Mouse (Mus musculus) heart, embryonic 13.5 days (tissue): Measurements from ENCODE around the gene Iba57. TPM values are rescaled to one million over a fixed set of nuclear protein-coding genes. Genes with fewer than 3 reads are reported as not detected.
A peak's percentile ranks its signal among the peaks of the same experiment; 100 is the strongest.

Experiments used
- ATAC-seq: fragments of 200-750 bp; cut with Nextera tagmentation; 2 replicates; pipeline ENCODE4 v1.8.0; 2017; ENCODE audit warnings: moderate TSS enrichment; ENCODE audit not compliant: insufficient number of reproducible peaks, low FRiP score, low TSS enrichment; ENCODE audit errors: extremely low read depth
- H3K27ac ChIP-seq: fragments of 300-500 bp; sonication (generic); replicated peaks from 2 replicates; pipeline ENCODE4 v1.5.1; 2015; ENCODE audit warnings: moderate library complexity, mild to moderate bottlenecking, inconsistent platforms
- H3K27me3 ChIP-seq: fragments of 300-500 bp; sonication (generic); replicated peaks from 2 replicates; pipeline ENCODE4 v1.6.1; 2015; ENCODE audit warnings: mild to moderate bottlenecking, inconsistent platforms
- H3K36me3 ChIP-seq: fragments of 300-500 bp; sonication (generic); 2 replicates; pipeline ENCODE4 v1.6.1; 2015; ENCODE audit warnings: mild to moderate bottlenecking, inconsistent platforms
- H3K4me1 ChIP-seq: fragments of 300-500 bp; sonication (generic); 2 replicates; pipeline ENCODE4 v1.6.1; 2015; ENCODE audit warnings: inconsistent platforms
- H3K4me2 ChIP-seq: fragments of 300-500 bp; sonication (generic); 2 replicates; pipeline ENCODE4 v1.6.1; 2015; ENCODE audit warnings: inconsistent platforms, mild to moderate bottlenecking, moderate library complexity
- H3K4me3 ChIP-seq: fragments of 300-500 bp; sonication (generic); 2 replicates; pipeline ENCODE4 v1.5.1; 2015; ENCODE audit warnings: moderate library complexity, mild to moderate bottlenecking, inconsistent platforms
- H3K9ac ChIP-seq: fragments of 300-500 bp; sonication (generic); 2 replicates; pipeline ENCODE4 v1.6.1; 2015; ENCODE audit warnings: inconsistent platforms, mild to moderate bottlenecking, moderate library complexity
- H3K9me3 ChIP-seq: fragments of 300-500 bp; sonication (generic); 2 replicates; pipeline ENCODE4 v1.6.1; 2016; ENCODE audit warnings: inconsistent platforms
- WGBS: fragments of 180-500 bp; shearing (Covaris S2); methylation state at CpG from one replicate; pipeline ENCODE4 v1.1.7; 2015; ENCODE audit warnings: mixed read lengths; 5-methylcytosine and 5-hydroxymethylcytosine counted together
- polyA plus RNA-seq: library from polyadenylated mRNA; unstranded; fragments of >200 nt; fragmentation: Nextera tagmentation; extraction: Ambion mirVana; gene quantifications from 2 replicates; pipeline ENCODE4 v1.2.1, GENCODE M21; 2015

Iba57 gene
- polyA plus RNA-seq, 1 experiment from 2014 or later = 8.1 TPM

- no peak overlapping the region for H3K4me2 ChIP-seq
- no peak overlapping the region for H3K4me3 ChIP-seq
- no peaks in the 10 kb centered on the region for H3K27me3 ChIP-seq
- H3K4me1 ChIP-seq = peaks cover 10% of the 10 kb centered on the region
- 66% methylated on average over 3 of the region's 3 CpGs for WGBS
- no peaks in the 10 kb centered on the region for H3K9me3 ChIP-seq
- no peak for ATAC-seq
- no peak overlapping the region for H3K9ac ChIP-seq
- H3K27ac ChIP-seq = no peak overlapping the region
- H3K36me3 ChIP-seq = no peaks in the 10 kb centered on the region
Measured at GRCm38 (mm10) chr11:59149302-59149701, 14.2 kb downstream of the Iba57 start.

DNA sequence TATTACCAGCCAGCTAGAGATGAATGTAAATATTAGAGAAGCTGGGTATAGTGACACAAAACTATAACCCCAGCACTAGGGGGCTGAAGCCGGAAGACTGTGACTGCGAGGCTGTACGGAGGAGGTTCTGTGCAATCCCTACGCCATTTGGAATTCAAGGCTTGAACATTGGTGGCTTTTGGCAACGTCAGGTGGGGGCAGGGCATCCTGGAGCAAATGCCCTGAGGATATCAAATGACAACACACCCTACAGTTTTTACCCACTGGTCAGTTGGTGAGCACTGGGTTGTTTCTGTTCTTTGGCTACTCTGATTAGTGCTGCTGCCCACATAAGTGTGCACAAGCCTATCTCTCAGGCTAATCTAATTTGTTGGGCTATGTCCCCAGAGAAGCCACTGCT, 20.6 kb downstream of the Iba57 start:
- H3K4me2 ChIP-seq = no peak overlapping the region
- H3K27ac ChIP-seq = no peak overlapping the region
- 79% methylated on average over 5 of the region's 5 CpGs for WGBS
- no peak overlapping the region for H3K9ac ChIP-seq
- ATAC-seq = no peak
- H3K36me3 ChIP-seq = no peaks in the 10 kb centered on the region
- no peaks in the 10 kb centered on the region for H3K27me3 ChIP-seq
- peaks cover 28% of the 10 kb centered on the region for H3K4me1 ChIP-seq
- H3K9me3 ChIP-seq = no peaks in the 10 kb centered on the region
- no peak overlapping the region for H3K4me3 ChIP-seq

- peak overlapping the region; percentile 71 for H3K9ac ChIP-seq
- peak overlapping the region; percentile 24 for H3K4me3 ChIP-seq
- peaks cover 9% of the 10 kb centered on the region for H3K27me3 ChIP-seq
- H3K4me2 ChIP-seq = peak overlapping the region; percentile 65
- 6% methylated on average over 14 of the region's 14 CpGs for WGBS
- ATAC-seq = no peak
- H3K9me3 ChIP-seq = no peaks in the 10 kb centered on the region
- no peaks in the 10 kb centered on the region for H3K36me3 ChIP-seq
- H3K27ac ChIP-seq = peak overlapping the region; percentile 50
- peaks cover 39% of the 10 kb centered on the region for H3K4me1 ChIP-seq
Measured at GRCm38 (mm10) chr11:59141772-59142370, 21.7 kb downstream of the Iba57 start.

- 24% methylated on average over 19 of the region's 19 CpGs for WGBS
- peaks cover 40% of the 10 kb centered on the region for H3K27me3 ChIP-seq
- H3K4me1 ChIP-seq = peaks cover 65% of the 10 kb centered on the region
- H3K27ac ChIP-seq = peak overlapping the region; percentile 97
- no peaks in the 10 kb centered on the region for H3K9me3 ChIP-seq
- H3K36me3 ChIP-seq = peaks cover 14% of the 10 kb centered on the region
- 0 out of 2 replicates have a peak, but pooled peaks have one; percentile 37 for ATAC-seq
- peak overlapping the region; percentile 70 for H3K4me2 ChIP-seq
- H3K4me3 ChIP-seq = peak overlapping the region; percentile 50
- H3K9ac ChIP-seq = peak overlapping the region; percentile 86
Measured at GRCm38 (mm10) chr11:59138537-59139486, 24.7 kb downstream of the Iba57 start.

- ATAC-seq = no peak
- 51% methylated on average over 12 of the region's 12 CpGs for WGBS
- Histone ChIP-seq H3K4me3 (peak overlapping the region; percentile 50), H3K27me3 (peaks cover 57% of the 10 kb centered on the region), H3K4me1 (peaks cover 63% of the 10 kb centered on the region), H3K27ac (peak overlapping the region; percentile 97), H3K9ac (peak overlapping the region; percentile 86), H3K36me3 (peaks cover 30% of the 10 kb centered on the region), H3K4me2 (peak overlapping the region; percentile 70), H3K9me3 (no peaks in the 10 kb centered on the region)
Measured at GRCm38 (mm10) chr11:59136994-59137706, 26.4 kb downstream of the Iba57 start.

GRCm38 (mm10) chr11:59135904-59136452, 27.6 kb downstream of the Iba57 start, which contains the start of gene Obscn:
TSS of gene Obscn (minus strand) at chr11:59136402.
- H3K4me2 ChIP-seq = peak within 1 kb of the TSS; percentile 70
- H3K4me3 ChIP-seq = peak within 1 kb of the TSS; percentile 50
- H3K9me3 ChIP-seq = no peaks in the 10 kb centered on the region
- peaks cover 56% of the 10 kb centered on the region for H3K4me1 ChIP-seq
- H3K9ac ChIP-seq = peak within 1 kb of the TSS; percentile 86
- H3K36me3 ChIP-seq = peaks cover 39% of the 10 kb centered on the region
- H3K27ac ChIP-seq = peak within 1 kb of the TSS; percentile 97
- WGBS = 25% methylated on average over 44 of the region's 44 CpGs
- H3K27me3 ChIP-seq = peaks cover 64% of the 10 kb centered on the region
- ATAC-seq = no peak

DNA sequence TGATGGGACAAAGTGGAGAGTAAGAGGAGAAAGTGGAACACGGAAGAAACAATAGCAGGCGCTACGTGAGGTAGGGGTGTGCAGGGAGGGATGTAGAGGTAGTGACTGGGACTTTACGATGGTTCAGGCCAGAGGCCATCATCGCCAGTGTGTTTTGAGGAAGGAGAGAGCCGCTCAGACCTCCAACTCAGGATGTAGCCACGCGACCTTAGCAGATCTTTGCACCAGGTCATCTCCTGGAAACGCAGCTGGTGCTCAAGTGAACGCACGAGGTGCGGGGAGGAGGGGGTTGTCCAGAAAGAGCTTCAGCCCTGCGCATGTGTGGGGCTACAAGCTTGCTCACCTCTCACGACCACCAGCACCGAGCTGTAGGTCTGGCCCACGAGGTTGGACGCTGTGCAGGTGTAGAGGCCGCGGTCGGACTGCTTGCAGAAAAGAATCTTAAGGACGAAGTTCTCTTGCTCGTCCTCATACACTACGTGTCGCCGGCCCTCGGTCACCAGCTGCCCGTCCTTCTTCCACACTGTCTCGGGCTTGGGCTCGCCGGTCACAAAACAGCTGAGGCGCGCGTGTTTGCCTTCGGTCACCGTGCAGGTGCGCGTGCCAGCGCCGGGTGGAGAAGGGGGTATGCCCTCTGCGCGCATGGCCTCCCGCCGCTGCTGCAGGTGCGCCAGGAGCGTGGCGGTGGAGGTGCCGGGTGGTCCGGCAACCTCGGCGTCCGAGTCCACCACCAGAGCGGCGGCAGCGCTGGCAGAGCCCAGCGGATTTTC, 28.3 kb downstream of the Iba57 start:
- peaks cover 56% of the 10 kb centered on the region for H3K4me1 ChIP-seq
- WGBS = 21% methylated on average over 55 of the region's 55 CpGs
- no peak overlapping the region for H3K27ac ChIP-seq
- peaks cover 46% of the 10 kb centered on the region for H3K36me3 ChIP-seq
- H3K9ac ChIP-seq = peak overlapping the region; percentile 86
- H3K4me3 ChIP-seq = peak overlapping the region; percentile 36
- no peaks in the 10 kb centered on the region for H3K9me3 ChIP-seq
- peaks cover 64% of the 10 kb centered on the region for H3K27me3 ChIP-seq
- ATAC-seq = no peak
- peak overlapping the region; percentile 70 for H3K4me2 ChIP-seq

- ATAC-seq = no peak
- peak overlapping the region; percentile 86 for H3K9ac ChIP-seq
- peak overlapping the region; percentile 70 for H3K4me2 ChIP-seq
- H3K4me3 ChIP-seq = peak overlapping the region; percentile 35
- H3K36me3 ChIP-seq = peaks cover 54% of the 10 kb centered on the region
- 11% methylated on average over 35 of the region's 35 CpGs for WGBS
- peaks cover 49% of the 10 kb centered on the region for H3K4me1 ChIP-seq
- no peaks in the 10 kb centered on the region for H3K9me3 ChIP-seq
- peaks cover 64% of the 10 kb centered on the region for H3K27me3 ChIP-seq
- H3K27ac ChIP-seq = 0 out of 2 replicates have a peak overlapping the region, but pooled peaks have one; percentile 12
Measured at GRCm38 (mm10) chr11:59134373-59134997, 29.1 kb downstream of the Iba57 start.

DNA sequence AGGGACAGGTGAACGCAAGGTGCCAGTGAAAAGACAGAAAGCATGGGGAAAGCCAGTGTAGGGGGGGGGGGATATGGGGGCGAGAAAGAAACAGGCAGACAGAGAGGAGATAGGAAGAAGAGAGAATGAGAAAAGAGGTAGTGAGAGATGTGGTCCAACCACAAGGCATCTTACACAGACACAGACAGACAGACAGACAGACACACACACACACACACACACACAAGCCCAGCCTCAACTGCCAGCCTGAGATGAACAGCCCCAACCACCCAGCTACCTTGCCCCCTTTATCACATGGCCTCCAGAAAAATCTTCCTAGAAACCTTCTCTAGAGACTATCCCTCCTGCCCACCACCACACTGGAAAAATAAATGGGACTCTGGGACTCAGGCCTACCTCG, 31.5 kb downstream of the Iba57 start:
- H3K9ac ChIP-seq = no peak overlapping the region
- no peak for ATAC-seq
- WGBS = 83% methylated on average over 2 of the region's 3 CpGs
- H3K36me3 ChIP-seq = peaks cover 67% of the 10 kb centered on the region
- H3K4me1 ChIP-seq = peaks cover 28% of the 10 kb centered on the region
- H3K4me2 ChIP-seq = no peak overlapping the region
- no peaks in the 10 kb centered on the region for H3K9me3 ChIP-seq
- no peak overlapping the region for H3K4me3 ChIP-seq
- peaks cover 56% of the 10 kb centered on the region for H3K27me3 ChIP-seq
- H3K27ac ChIP-seq = no peak overlapping the region

- H3K4me3 ChIP-seq = no peak overlapping the region
- H3K9me3 ChIP-seq = no peaks in the 10 kb centered on the region
- peaks cover 22% of the 10 kb centered on the region for H3K4me1 ChIP-seq
- WGBS = 74% methylated on average over 18 of the region's 18 CpGs
- H3K4me2 ChIP-seq = no peak overlapping the region
- peaks cover 50% of the 10 kb centered on the region for H3K27me3 ChIP-seq
- no peak overlapping the region for H3K27ac ChIP-seq
- H3K9ac ChIP-seq = no peak overlapping the region
- H3K36me3 ChIP-seq = peaks cover 74% of the 10 kb centered on the region
- ATAC-seq = no peak
Measured at GRCm38 (mm10) chr11:59131348-59131919, 32.1 kb downstream of the Iba57 start.
